Mouse (Mus musculus) testis, postnatal 10 days (tissue): ENCODE measurements around the gene Pcgf6.
A peak's percentile ranks its signal among the peaks of the same experiment; 100 is the strongest.

ENCODE experiments used
- DNase-seq: peaks from one replicate; pipeline ENCODE4 v3.0.0; 2021; ENCODE audit warnings: low spot score

The Pcgf6 gene

DNA sequence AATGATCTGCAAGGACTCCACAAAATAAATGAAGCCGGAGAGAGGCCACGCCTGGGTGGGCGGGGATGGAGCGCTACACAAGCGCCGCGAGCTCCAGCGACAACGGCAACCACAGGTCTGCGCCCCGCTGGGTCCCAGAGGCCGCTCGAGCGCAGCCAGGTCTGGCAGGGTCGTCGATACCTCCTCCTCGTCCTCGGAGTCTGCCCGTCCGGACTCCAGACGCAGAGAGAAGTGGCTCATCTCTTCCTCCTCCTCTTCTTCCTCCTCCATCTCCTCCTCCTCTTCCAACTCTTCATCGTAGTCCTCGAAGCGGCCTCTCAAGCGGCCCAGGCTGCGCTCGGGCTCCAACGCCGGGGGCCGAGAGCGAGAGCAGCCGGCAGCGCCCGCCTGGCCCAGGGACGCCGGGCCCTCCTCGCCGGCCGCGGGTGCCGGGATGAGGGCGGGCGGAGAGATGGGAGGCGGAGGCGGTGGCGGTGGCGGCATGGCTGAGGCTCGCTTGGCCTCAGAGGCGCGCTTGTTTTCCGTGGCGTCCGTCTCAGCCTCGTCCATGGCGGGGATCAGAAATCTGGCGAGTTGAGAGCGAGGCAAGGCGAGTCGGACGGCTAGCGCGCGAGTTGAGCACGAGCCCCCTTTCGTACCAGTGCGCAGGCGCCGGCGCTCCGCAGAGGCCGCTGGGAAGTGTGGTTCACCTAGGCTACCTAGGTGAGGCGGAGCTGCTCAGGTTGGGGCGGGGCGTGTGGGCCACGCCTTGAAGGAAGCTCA, at the start of gene Pcgf6:
Pcgf6 (minus strand) TSS at position 636 of the 762 bp plus-strand sequence.
- peak; percentile 84 for DNase-seq

- DNase-seq: peak; percentile 96
Measured at GRCm38 (mm10) chr19:47090550-47091156, 39.9 kb upstream of the Pcgf6 start, which contains the start of the genes Usmg5 and Pdcd11. TSS of gene Usmg5 (minus strand) at chr19:47090647. TSS of gene Pdcd11 (plus strand) at chr19:47090768.

DNA sequence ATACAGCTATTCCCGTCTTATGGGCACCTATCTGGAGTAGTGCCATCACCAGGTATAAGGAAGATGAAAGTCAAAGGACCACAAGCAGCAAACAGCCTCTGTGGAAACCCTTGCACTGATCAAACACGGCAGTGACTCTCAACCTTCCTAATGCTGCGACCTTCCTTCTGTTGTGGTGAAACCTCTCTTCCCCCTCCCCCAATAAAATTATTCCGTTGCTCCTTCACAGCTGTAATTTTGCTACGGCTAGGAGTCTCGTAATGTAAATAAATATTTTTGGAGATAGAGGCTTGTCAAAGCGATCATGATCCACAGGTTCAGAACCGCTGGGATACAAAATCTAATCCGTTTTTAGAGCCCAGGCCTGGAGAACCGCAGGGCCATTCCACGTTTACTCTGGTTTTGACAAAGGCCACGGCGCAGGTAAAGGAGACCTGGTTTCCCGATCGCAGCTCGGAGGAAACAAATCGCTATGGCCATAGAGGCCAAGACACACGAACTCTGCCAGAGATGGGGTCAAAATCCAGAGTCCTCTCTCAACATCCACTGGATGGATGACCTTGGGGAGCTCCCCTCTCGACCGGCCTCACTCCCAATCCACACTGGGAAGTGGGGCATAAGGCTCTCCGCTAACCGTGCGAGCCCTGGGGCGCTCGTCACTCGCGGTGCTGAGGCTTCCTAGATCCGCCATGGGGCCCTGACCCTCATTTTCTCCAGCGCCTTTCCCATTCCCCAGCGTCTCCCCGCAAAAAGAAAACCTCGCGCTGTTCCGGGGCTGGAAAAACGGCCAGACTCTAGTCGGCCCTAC, 39.2 kb upstream of the Pcgf6 start:
- no peak for DNase-seq

- no peak for DNase-seq
Measured at GRCm38 (mm10) chr19:47088226-47088625, 37.5 kb upstream of the Pcgf6 start.

GRCm38 (mm10) chr19:47067924-47068611, 17.4 kb upstream of the Pcgf6 start:
- peak; percentile 85 for DNase-seq

DNA sequence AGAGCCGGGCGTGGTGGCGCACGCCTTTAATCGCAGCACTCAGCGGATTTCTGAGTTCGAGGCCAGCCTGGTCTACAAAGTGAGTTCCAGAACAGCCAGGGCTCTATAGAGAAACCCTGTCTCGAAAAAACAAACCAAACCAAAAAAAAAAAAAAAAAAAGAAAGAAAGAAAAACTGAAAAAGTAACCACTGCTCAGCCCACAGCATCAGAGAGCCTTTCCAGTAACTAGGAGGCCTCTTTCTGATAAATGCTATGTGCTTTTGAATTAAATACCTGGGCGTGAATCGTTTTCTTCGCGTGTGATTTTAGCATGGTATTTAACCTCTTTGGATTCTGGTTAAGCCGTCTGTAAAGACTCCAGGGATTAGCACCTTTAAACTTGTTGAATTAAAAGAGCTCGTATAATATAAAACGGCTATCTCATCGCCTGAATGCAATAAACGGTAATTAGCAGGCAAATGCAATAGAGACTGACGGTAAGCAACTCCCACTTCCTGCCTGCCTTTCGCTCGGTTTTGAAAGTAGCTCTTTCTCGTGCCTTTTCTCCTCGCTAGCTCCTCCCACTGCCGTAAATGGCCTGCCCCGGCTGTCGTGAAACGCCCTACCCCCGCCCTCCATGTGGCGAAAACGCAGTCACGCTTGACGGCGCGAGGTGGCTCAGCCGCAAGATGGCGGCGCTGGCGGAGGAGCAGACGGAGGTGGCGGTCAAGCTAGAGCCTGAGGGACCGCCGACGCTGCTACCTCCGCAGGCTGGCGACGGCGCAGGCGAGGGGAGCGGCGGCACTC, 16.6 kb upstream of the Pcgf6 start, which contains the start of gene Taf5:
Taf5 (plus strand) TSS at position 651 of the 787 bp plus-strand sequence.
- DNase-seq: peak; percentile 98

- DNase-seq: no peak
Measured at GRCm38 (mm10) chr19:47065860-47066259, 15.2 kb upstream of the Pcgf6 start.

- no peak for DNase-seq
Measured at GRCm38 (mm10) chr19:47057684-47058083, 7.0 kb upstream of the Pcgf6 start.

- DNase-seq: peak; percentile 18
Measured at GRCm38 (mm10) chr19:47053471-47053870, 2.8 kb upstream of the Pcgf6 start.

- no peak for DNase-seq
Measured at GRCm38 (mm10) chr19:47052927-47053326, 2.2 kb upstream of the Pcgf6 start.

DNA sequence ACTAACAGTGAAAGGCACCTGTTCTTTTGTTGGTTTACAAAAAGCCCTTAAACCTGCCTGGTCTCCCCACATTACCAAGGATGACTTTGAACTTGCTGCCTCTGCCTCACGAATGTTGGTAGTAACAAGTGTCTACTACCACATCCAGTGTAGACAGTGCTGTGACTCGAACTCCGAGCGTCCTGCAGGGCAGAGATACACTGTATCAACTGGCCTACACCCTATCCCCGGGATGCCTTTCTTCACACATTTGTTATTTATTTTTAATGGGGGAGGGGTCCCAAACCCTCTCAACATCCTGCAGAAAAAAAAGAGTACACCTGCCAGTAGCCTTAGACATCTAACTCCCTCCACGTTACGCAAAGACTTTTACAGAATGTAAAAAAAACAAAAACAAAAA, 866 bp downstream of the Pcgf6 start:
- DNase-seq: no peak

DNA sequence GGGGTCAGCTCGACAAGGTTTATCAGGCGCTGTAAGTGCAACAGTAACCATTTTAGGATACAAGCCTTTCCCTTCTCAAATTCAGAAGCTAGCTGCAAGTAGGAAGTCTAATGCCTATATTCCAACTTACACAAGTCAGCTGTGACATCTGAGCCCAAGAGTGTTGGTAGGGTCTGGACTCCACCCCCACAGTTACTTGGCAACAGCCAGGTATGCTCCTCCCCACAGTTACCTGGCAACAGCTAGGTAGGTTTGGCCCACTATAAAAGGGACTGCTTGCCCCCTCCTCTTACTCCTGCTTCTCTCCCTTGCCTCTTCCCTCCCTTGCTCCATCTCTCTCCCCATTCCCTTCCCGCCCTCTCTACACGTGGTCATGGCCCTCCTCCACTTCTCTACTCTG, 1.6 kb downstream of the Pcgf6 start:
- no peak for DNase-seq

GRCm38 (mm10) chr19:47047236-47047833, 3.4 kb downstream of the Pcgf6 start:
- DNase-seq: no peak

DNA sequence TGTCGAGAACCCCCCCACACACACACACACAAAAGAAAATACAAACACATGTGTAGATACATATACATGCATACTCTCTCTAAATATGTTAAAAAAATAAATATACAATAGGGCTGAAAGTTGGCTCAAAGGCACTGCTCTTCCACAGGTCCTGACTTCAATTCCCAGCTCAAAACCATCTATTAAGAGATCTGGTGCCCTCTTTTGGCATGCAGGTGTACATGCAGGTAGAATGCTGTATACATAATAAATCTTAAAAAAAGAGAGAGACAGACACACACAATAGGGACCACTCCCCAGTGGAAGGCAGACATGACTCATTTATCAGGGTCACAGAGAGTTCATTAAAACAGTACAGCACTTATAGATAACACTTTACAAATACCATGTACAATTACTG, 4.4 kb downstream of the Pcgf6 start:
- DNase-seq: no peak

GRCm38 (mm10) chr19:47043608-47044007, 7.1 kb downstream of the Pcgf6 start:
- DNase-seq: no peak

DNA sequence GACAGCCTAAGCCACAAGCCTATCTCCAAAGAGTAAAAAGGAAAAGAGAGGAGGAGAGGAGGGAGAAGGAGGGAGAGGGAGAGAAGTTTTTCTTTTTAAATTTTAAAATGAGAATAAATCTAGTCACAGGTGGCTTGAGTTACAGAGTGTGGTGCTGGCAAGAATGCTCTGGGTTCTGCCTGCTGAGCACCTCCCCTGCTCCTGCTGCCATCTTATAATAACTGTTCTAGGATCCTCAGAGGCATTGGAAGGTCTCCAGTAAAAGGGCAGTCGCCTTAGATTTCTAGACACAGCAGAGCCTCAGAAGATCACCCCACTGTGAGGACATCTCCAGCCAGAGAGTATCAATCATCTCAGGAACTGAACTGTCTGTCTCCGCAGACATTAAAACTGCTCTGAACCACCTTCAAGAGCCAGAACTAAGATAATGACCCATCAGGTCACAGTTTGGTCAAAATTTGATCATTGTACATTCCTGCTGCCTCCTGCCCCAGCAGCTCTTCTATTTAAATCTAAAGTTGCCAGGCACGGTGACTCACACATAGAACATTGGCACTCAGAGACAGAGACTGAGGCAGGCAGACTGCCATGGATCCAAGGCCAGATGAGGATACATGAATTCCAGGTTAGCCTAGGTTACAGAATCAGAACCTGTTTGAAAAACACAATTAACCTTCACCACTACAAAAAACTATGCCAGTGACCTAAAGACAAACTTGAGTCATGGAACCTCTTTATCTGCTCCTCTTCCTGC, 9.8 kb downstream of the Pcgf6 start:
- DNase-seq: no peak

GRCm38 (mm10) chr19:47036596-47036995, 14.1 kb downstream of the Pcgf6 start:
- DNase-seq: no peak

DNA sequence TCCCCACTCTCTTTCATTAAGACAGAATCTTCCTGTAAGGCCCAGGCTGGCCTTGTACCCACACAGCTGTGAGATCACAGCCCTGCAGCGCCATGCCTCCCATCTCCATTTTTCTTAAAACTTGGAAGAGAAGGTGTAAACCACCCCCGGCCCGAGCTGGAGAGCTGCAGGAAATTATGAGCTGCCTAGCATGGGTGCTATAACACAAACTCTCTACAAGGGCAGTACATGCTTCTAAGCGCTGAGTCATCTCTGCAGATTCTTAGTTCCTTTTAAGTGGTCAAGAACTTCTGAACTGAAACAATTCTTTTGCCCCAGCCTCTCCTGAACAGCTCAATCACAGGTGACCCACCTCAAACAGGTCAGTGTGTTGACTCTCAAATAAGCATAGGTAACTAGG, 15.8 kb downstream of the Pcgf6 start:
- no peak for DNase-seq

- DNase-seq: no peak
Measured at GRCm38 (mm10) chr19:47031770-47032169, 18.9 kb downstream of the Pcgf6 start.

DNA sequence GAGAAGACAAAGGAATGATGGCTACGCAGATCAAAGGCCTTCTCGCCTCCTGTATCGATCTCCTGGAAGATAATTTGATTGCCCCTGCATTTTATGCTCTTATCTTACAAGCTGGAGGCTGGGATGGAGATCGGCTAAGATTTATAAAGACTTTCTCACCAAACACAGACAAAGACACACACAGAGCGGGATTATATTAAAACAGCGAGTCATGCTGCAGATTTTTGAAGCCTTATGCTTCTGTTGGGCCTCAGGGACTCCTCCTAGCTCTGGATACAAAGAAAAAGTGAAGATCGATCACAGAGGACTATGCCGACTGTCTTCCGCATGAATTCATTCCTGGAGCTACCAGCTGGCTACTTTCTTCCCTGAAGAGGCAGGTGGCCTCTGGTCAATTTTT, 20.9 kb downstream of the Pcgf6 start:
- no peak for DNase-seq
